Mouse (Mus musculus): ENCODE measurements at regions not wholly inside any gene's neighbourhood (a gene's known extent, or its start where the extent isn't known, plus 50 kb on each side); places are given as distances from the start of the nearest gene placed in this dataset.
A peak's percentile ranks its signal among the peaks of the same experiment; 100 is the strongest.

DNA sequence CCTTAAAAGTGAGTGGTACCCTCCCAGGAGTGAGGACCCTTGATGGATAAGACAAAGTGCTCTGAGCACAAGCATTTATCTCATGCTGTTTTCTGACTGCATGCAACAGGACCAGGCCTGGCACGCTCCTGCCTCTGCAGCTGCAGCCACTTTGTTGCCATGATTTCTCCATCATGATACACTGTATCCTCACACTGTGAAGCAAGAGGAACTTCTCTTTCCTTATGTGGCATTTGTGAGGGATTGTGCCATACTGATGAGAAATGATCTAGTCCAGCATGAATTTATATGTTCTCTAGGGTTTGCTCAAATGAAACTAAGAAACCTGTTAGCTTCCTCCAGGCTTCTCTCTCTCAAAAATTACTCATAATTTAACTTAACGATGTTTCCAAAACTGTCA is 380.2 kb upstream of the Trib2 start:
- DNase-seq (ENCODE audit: extremely low read depth, insufficient read length, low spot score) = no peak

DNA sequence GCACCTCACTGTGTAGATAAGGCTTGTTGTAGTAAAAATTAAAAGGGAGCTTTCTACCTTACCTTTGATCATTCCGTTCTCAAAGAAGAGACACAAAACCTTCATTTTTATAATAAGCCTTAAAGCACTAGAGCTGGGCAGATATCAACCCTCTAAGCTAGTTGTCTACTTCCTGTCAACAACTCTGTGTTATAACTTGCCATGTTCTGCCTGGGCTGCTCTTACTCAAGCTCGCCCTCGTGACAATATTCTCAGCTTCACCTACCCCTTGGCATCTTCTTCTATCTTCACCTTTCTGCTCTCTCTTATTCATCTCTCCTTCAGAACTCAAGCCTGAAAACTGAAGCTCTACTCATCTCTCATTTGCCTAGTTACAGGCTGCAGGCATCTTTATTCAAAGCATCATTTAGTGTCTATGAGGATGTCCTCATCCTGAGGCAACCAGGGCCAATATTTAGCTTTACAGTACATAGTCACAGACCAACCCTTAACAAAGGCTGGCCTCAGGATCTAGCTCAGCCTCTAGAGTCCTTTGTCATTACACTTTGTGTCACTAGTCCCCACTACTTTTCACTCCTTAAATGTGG is 375.2 kb upstream of the Trib2 start:
- DNase-seq (ENCODE audit: extremely low read depth, insufficient read length, low spot score) = no peak

DNA sequence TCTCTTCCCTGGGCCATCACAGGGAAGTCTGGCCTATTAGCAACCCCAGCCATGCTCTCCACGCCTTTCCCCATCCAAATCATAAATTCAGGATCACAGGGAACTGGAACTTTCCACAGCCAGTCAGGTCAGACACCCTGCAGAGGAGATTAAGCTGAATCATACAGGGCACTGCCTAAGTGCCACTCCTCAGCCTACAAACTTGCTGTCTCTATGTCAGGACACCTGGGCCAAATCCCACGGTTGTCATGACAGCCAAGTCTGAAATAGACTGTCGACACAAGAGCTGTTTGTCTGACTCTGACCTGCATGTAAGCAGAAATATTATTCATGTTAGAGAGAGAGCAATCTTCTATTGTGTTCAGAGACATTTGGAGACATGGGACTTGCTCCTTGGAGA is 374.0 kb upstream of the Trib2 start:
- DNase-seq (ENCODE audit: extremely low read depth, insufficient read length, low spot score) = no peak

DNA sequence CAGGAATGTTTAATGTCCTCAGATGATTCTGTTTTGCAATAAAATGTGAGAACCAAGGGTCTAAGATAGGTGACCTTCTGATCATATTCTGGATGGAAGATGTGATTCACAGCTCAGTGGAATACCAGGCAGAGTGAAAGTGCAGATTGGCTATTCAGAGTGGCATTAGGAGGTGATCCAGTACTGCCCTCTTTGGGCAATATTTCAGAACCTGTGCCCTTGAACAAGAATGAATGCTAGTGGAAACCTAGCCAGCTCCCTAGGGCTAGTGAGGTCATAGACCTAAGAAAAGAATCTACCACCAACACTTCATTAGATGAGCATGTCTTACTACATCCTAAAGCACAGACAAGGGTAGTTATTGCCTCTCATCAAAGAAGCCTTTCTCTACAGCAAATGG is 372.7 kb upstream of the Trib2 start:
- DNase-seq (ENCODE audit: extremely low read depth, insufficient read length, low spot score) = no peak

DNA sequence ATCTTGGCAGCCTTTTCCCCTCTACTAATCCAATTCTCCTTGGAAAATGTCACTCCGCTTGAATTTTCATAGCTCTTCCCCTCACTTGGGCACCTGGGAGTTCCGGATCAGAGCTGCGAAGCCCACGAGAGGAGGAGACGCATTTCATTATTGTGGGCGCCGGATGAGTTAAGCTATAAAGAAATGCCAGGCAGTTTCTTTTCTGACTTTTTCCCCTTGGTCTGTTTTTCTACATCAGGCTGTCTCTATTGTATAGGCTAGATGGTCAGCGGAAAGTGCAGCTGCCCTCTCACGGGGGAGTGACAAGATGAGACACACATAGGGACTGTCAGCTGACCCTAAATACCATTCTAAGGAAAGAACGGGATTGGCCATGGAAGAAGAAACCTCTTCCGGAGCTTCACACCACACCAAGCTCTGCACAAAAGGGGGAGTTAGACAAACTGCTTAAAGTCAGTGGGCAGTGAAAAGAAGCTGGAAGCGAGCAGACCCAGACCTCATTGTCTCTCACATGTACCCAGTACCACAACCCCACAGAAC is 369.3 kb upstream of the Trib2 start:
- no peak for DNase-seq (ENCODE audit: extremely low read depth, insufficient read length, low spot score)

DNA sequence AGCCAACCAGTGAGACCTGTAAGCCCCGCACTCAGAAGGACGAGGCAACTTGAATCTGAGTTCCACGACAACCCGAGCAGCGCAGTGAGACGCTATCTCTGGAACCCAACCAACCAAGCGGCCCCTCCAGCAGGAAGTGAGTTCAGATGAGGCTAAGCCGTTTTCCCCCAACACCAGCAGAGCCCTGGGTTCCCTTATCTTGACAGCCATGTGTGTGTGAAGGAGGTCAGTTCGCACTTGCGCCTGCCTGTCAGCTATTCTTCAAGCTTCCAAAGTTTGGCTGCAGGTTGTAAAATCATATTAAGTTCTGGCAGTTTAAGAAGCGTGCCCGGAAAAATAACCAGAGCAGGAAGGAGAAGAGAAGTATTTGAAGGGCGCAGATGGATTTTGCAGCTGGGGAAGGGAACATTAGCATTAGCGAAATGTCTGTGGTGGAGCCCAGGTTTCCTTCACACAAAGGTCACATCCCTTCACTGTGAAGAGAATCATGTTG is 368.8 kb upstream of the Trib2 start:
- DNase-seq (ENCODE audit: extremely low read depth, insufficient read length, low spot score) = no peak

DNA sequence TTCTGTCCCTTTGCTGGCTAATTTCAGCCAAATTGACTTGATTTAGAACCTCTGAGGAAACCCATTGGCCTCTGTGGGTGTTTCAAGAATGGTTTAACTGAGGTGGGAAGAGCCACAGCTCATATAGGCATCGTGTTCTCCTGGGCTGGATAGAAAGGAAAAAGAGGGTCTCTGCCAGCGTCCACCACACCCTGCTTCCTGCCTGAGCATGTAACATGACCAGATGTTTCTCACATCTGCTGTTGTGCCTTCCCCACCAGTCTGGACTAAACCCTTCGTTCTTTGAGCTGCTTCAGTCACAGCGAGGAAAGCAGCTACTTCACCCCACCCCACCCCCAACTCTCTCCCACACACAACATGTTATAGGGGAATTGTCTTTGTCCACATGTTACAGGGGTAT is 366.3 kb upstream of the Trib2 start:
- DNase-seq (ENCODE audit: extremely low read depth, insufficient read length, low spot score) = no peak

DNA sequence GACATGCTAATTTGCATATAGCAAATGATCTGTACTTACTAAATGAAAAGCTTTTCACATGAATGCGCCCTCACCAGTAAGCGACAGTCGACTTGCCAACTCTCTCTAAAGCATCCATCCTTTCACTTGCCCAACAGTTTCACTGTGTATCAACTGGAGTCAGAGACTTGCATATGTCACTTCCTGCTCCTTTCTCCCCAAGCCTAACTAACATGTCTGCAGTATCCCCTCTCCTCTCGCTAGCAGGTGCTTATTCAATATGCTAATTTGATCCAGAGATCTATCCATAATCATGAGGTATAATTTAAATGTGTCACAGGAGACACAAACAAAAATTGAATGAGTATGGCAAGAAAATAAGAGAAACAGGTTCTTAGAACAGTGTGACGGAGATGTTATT is 364.9 kb upstream of the Trib2 start:
- no peak for DNase-seq (ENCODE audit: extremely low read depth, insufficient read length, low spot score)

DNA sequence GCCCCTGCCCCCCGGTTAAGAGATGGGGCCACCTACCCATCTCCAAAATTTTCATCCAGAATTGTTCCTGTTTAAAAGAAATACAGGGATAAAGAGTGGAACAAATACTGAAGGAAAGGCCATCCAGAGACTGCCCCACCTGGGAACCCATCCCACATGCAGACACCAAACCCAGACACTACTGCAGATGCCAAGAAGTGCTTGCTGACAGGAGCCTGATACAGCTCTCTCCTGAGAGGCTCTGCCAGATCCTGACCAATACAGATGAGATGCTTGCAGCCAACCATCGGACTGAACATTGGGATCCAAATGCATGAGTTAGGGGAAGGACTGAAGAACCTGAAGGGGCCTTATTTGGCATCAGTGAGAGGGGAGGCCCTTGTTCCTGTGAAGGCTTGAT is 363.2 kb upstream of the Trib2 start:
- DNase-seq (ENCODE audit: extremely low read depth, insufficient read length, low spot score) = no peak

DNA sequence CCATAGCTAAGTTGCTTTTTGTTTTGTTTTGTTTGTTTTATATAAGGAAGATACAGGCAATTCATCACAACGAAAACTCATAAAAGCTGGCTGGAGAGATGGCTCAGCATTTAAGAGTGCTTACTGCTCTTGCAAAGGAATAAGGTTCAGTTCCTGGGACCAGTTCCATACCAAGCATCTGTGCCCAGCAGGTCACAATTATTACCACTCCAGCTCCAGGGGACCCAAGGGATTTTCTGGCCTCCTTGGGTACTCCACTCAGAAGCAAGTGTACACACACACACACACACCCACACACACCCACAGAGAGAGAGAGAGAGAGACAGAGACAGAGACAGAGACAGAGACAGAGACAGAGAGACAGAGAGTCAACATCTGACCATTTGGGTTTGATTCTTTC is 359.6 kb upstream of the Trib2 start:
- DNase-seq (ENCODE audit: extremely low read depth, insufficient read length, low spot score) = no peak

DNA sequence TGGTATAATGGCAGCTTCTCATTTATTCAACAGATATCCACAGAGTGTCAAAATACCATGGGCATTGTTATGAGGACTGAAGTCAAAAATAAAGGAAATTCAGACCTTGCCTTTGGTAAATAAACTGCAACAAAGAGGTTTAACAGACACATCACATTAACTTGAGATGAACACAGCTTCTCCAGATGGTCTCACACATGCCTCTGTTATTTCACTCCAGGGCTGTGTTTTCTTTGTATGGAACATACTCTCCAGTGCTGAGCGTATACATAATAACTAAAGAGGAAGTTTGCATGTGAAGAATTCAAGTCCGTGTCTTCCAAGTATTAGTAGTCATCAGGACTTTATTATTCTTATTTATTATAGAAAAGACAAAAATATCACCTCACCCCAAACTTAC is 355.5 kb upstream of the Trib2 start:
- no peak for DNase-seq (ENCODE audit: extremely low read depth, insufficient read length, low spot score)

DNA sequence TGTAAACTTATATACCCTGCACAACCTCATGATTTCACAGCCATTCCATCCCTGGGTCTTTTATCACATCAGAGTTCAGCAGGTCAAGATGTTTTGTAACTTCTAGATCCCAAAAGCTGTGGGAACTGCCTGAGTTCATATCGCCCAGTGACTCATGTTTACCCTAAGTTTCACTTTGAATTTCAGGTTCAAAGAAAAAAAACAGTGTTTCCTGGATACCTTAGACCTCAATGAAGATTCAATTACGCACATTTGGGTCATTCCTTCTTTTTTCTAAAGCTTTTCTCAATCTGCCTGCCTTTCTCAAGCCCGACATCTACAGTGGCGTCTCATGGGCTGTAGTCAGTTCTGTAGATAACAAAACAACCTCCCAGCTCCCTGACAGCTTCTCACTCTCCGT is 354.9 kb upstream of the Trib2 start:
- DNase-seq (ENCODE audit: extremely low read depth, insufficient read length, low spot score) = no peak

DNA sequence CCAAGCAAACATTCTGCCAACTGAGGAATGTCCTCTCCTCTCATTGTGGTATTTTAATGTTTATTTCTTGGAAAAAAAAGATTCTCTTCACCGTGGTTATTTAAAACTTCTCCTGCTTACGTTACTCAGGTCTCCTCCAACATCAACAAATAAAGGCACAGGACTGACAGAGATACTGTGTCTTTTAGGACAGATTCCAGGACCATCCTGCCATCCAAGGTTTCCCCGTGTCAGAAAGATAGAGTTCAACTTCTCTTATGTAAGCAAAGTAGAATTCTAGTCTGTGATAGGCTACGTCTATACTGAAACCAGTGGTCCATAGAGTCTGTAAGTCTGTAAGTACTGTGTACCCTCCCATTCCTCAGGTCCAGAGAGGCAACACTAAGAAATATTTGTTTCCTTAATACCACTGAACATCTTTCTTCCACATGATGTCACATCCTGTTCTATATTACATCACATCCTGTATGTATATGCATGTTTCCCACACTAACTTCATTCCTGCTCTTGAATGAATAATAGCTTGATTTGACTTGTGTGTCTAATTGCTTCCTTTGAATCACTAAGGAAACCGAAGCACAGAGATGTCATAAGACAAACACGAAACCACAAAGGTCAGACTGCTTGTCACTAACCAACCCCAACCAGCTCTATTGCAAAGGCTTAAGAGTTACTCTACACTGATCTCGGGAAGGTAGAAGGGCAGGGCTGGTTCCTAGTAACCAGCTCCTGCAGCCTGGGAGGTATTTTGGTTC is 353.2 kb upstream of the Trib2 start:
- no peak for DNase-seq (ENCODE audit: extremely low read depth, insufficient read length, low spot score)

DNA sequence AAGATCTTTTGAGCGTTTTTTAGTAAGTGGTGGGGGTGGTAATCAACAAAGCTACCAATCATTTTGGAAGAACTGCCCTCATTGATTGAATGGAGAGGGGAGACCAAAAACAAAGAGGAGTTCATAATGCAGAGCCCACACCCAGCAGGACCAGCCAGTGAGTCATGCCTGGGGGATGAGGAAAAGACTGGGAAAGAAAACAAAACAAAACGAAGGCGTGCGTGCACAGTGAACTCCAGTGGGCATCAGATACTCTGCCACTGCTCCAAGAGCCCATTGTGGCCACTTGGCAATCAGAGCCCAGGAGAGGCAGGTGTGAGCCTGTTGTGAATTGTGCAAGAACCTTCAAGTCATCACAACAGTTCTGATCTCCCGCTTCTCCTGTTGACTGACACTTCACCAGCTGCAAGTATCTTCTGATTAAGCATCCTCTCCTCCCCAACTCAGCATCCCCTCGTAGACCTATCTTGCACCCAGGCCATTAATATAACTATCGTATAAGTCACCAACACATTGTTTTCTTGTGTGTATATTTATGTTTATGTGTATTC is 351.1 kb upstream of the Trib2 start:
- DNase-seq (ENCODE audit: extremely low read depth, insufficient read length, low spot score) = no peak

DNA sequence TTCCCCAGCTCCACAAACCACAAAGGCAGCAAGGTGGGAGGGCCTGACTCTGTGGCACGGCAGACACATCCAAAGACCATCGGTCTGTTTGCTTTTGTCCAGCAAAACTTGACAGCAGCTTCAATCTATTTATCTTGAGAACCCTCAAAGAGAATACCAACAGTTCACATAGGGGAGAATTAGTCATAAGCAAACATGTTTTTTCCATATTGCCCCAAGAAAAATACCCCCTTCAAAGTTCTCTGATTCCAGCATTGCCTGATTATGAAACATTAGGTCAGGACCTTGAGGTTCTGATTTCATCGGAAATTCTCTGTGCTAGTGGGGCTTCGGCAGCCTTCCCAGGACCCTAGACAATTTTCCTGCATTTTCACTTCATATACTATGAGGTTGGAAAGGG is 348.4 kb upstream of the Trib2 start:
- DNase-seq (ENCODE audit: extremely low read depth, insufficient read length, low spot score) = no peak

DNA sequence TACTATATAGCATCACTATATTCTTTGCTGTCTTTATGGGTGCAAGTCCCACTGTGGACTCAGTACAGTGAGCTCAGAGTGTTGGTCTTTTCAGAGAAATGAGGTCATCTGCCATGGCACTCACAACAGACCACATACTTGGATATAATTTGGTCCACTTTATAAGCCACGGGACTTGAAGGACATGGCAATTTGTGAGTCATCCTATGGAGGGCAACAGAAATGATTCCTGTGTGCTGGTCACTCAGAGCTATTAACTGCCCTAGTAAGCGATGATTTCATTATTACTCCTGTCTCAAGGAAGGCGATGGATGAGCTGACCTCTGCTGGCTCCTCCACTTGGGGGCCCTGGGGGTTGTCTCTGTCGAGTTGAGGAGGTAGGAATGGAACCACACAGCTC is 345.2 kb upstream of the Trib2 start:
- peak; percentile 34 for DNase-seq (ENCODE audit: extremely low read depth, insufficient read length, low spot score)

DNA sequence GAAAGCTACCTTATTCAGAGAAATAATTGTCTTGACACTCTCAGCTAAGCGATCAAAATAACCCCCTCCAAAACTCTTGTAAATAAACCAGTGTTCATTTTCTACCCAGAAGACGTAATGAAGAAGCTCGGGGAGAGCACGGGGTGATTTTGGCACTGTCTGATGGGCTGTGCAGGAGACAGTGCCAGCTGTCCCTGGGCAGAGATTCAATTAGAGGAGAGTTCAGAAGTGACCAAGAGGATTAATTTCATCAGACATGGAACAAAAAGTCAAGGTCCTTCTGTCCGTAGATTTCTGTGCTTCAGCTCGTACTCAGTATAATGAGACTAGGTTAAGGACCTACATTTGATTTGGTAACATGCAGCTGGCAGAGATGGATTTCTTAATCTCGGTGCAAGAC is 341.2 kb upstream of the Trib2 start:
- no peak for DNase-seq (ENCODE audit: extremely low read depth, insufficient read length, low spot score)

DNA sequence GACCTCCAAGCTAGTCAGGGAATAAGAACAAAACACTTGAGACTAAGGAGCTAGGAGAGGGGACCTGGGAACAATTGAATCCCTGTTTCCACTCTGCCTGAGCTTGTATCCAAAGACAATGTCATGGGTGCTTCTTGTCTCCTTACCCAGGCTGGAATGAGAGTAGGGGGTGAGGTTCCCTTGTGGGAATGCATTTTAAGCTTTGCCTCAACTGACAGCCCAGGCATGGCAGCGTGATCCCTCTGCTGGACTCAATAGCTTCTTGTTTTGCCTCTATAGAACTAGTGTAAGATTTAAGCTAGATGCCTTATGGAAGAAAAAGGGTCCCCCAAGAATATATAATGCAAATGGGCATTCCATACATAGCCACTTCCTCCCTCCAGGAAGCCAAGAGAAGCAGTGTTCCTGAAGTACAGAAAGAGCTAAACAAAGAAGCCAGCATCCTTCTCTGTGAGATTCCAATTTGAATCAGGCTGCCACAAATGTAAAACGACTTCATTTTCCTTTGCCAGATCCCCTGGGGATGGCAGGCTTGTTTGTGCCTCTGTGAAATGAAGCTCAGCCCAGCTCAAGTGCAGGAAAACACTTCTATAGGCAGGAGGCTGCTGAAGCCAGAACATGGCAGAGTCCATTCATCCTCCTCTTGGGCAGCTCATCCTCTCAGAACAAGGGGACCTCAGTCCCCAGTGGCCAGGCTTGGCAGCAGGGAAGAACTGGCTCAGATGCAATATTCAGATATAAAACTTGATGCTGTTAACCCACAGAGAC is 339.3 kb upstream of the Trib2 start:
- no peak for DNase-seq (ENCODE audit: extremely low read depth, insufficient read length, low spot score)

DNA sequence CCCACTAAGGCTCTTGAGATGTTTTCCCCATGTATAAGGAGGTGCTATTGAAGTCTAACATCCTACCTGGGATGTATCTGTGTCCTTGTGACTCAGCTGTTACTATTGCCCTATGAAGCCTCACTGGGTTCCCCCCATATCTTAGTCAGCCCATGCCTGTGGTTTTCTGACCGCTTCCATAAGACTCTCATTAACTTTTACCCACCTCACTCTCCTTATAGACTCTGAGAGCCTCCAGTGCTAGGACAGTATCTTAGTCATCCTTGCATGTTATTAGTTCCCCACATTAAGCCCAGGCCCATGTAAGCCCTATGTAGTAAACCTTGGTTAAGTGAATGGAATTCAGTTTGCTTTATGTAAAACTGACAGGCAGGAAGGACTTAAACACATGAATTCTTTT is 337.5 kb upstream of the Trib2 start:
- no peak for DNase-seq (ENCODE audit: extremely low read depth, insufficient read length, low spot score)

DNA sequence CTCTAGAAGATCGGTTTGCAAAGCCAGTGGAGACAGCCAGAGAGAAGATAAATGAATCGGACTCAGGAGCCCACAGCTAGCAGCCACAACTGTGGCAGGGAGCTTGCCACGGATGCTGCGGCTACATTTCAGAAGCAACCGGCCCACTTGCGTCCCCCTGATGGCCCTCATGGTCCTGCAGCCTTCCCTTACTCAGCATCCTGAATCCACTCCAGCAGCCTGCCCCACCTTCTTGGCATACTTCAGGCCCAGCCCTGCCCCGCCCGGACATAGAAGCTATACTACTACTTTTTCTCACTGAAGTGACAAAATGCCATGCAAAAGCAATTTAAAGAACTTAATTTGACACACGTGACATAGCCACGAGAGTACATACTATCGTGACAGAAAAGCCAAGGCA is 335.4 kb upstream of the Trib2 start:
- peak; percentile 55 for DNase-seq (ENCODE audit: extremely low read depth, insufficient read length, low spot score)

DNA sequence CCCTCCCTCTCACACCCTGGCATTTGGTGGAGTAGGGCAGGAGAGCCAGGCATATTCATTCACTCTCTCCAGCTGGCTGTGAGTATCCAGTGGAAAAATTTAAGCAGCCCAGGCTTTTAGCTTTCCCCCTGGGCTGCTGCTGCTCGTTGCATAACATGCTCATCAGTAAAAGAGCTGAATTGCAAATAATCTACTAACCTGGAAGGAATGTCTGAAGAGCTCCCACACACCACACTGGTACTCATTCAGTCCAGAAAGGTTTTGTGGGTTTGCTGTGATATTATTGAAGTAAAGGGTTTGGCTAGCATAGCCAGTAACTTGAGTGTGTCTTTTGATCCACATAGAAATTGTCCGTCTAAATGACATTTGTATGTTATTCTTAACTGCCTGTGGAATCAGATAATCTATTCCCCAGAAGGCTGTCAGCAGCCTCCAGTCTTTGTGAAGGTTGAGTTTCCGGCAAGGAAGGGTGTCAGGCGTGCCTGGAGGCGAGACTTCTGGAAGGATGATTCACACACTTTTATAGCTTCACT is 334.5 kb upstream of the Trib2 start:
- DNase-seq (ENCODE audit: extremely low read depth, insufficient read length, low spot score) = peak; percentile 36

Measured in 3134 (cell line).